Mouse (Mus musculus) right cerebral cortex, adult 18-20 months (tissue): ENCODE measurements around the gene Hpd.
A peak's percentile ranks its signal among the peaks of the same experiment; 100 is the strongest.

Experiments used
- DNase-seq: peaks from one replicate; pipeline ENCODE4 v3.0.0; 2022; ENCODE audit warnings: mixed read lengths

Gene Hpd

GRCm38 (mm10) chr5:123146357-123146756 lies 36.2 kb downstream of the Hpd start:
- no peak for DNase-seq

GRCm38 (mm10) chr5:123144746-123145590 lies 37.6 kb downstream of the Hpd start:
- no peak for DNase-seq

GRCm38 (mm10) chr5:123143971-123144745 lies 38.4 kb downstream of the Hpd start:
- no peak for DNase-seq

GRCm38 (mm10) chr5:123143251-123143970 lies 39.1 kb downstream of the Hpd start:
- DNase-seq = no peak

- peak; percentile 65 for DNase-seq
These were observed 40.1 kb downstream of the Hpd start, which contains the start of gene Setd1b for GRCm38 (mm10) chr5:123142161-123143157. Gene Setd1b (plus strand): TSS chr5:123142193.

GRCm38 (mm10) chr5:123141555-123142160 lies 40.9 kb downstream of the Hpd start:
- DNase-seq = peak; percentile 49

GRCm38 (mm10) chr5:123140694-123141554 lies 41.6 kb downstream of the Hpd start:
- peak; percentile 95 for DNase-seq

GRCm38 (mm10) chr5:123139722-123140627 lies 42.6 kb downstream of the Hpd start:
- DNase-seq = no peak

- DNase-seq = peak; percentile 89
These were observed 43.4 kb downstream of the Hpd start for GRCm38 (mm10) chr5:123138953-123139721.

- DNase-seq = no peak
These were observed 44.2 kb downstream of the Hpd start for GRCm38 (mm10) chr5:123138230-123138911.

GRCm38 (mm10) chr5:123137910-123138229 lies 44.7 kb downstream of the Hpd start:
- no peak for DNase-seq

GRCm38 (mm10) chr5:123137044-123137909 lies 45.2 kb downstream of the Hpd start:
- peak; percentile 70 for DNase-seq

GRCm38 (mm10) chr5:123136361-123137043 lies 46.0 kb downstream of the Hpd start:
- peak; percentile 90 for DNase-seq

GRCm38 (mm10) chr5:123135471-123136360 lies 46.8 kb downstream of the Hpd start:
- peak; percentile 75 for DNase-seq

GRCm38 (mm10) chr5:123134875-123135382 lies 47.6 kb downstream of the Hpd start:
- DNase-seq = no peak
